Mouse (Mus musculus) cortical plate, adult 2 months (tissue): ENCODE data around the gene Ssr1. TPM values are rescaled to one million over a fixed set of nuclear protein-coding genes. Genes with fewer than 3 reads are reported as not detected.

ENCODE experiments used
- H3K27ac ChIP-seq: fragments of 200-500 bp; 2 replicates; pipeline ENCODE4 v1.5.1; 2012; ENCODE audit warnings: low read length, control low read depth, inconsistent platforms; ENCODE audit not compliant: insufficient read depth
- H3K4me1 ChIP-seq: fragments of 200-500 bp; 2 replicates; pipeline ENCODE4 v1.6.1; 2011; ENCODE audit warnings: low read length; ENCODE audit not compliant: control insufficient read depth, insufficient read depth
- H3K4me3 ChIP-seq: fragments of 200-500 bp; 2 replicates; pipeline ENCODE4 v1.5.1; 2011; ENCODE audit warnings: mild to moderate bottlenecking, low read length, control low read depth; ENCODE audit not compliant: insufficient read depth
- CTCF ChIP-seq: fragments of 200-500 bp; IDR thresholded peaks from 2 replicates; pipeline ENCODE4 v1.5.1; 2011; ENCODE audit warnings: mild to moderate bottlenecking, control low read depth, low read length; ENCODE audit not compliant: insufficient read depth; ENCODE audit errors: extremely low read depth
- POLR2A ChIP-seq: fragments of 200-500 bp; IDR thresholded peaks from 2 replicates; pipeline ENCODE4 v1.6.1; 2011; ENCODE audit warnings: mild to moderate bottlenecking, low read length, control low read depth; ENCODE audit not compliant: insufficient read depth; ENCODE audit errors: extremely low read depth
- polyA plus RNA-seq: library from polyadenylated mRNA; depleted of rRNA; stranded (reverse); fragments of >200 nt; gene quantifications from 2 replicates; pipeline ENCODE4 v1.2.3, GENCODE M21; 2012

The Ssr1 gene
- polyA plus RNA-seq, 1 experiment, result 28.0 TPM

DNA sequence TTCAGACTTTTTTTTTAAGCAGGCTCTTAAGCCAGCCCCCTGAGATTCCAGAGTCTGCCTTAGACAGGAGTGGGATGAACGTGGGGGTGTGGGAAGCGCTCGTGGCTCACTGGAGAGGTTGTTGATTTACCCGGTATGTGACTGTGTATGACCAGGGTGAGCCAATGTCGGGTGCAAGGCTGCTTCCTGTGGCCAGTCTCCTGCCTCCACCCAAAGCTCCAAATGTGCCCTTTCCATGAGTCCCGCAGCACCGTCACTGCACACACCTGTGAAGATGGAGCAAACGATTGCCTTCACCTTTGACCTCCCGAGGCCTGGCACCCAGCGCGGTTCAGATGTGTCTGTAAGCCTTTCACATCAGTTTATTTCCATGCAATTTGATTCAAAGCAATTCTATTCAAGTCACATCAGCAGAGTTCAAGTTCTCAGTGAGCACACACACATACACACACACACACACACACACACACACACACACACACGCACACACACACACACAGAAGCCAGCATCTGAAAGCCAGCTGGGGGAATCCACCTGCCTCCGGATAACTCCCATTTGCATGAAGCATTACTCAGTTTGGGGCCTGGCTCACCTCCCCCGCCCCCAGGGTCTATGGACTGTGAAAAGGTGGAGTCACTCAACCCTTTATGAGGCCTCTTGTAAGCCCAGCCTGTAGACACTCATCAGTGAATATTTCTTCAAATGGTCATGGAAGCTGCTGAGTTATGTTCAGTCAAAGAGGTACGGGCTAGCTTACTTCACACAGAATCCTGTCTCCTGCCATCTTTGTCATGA, 27.6 kb downstream of the Ssr1 start:
- Histone ChIP-seq H3K4me3 (no peak overlapping the region), H3K27ac (no peak overlapping the region), H3K4me1 (peaks cover 2% of the 10 kb centered on the region; the same call in 1 of the 2 replicates)
- TF ChIP-seq POLR2A (no peak), CTCF (no peak)

- H3K27ac ChIP-seq, result no peak overlapping the region
- H3K4me3 ChIP-seq, result no peak overlapping the region
- peaks cover 2% of the 10 kb centered on the region; the same call in 1 of the 2 replicates for H3K4me1 ChIP-seq
- peak; percentile 16; the same call in 1 of the 2 replicates for TF ChIP-seq CTCF
- no peak for TF ChIP-seq POLR2A
Observed at GRCm38 (mm10) chr13:37965126-37965914, 28.7 kb downstream of the Ssr1 start.

DNA sequence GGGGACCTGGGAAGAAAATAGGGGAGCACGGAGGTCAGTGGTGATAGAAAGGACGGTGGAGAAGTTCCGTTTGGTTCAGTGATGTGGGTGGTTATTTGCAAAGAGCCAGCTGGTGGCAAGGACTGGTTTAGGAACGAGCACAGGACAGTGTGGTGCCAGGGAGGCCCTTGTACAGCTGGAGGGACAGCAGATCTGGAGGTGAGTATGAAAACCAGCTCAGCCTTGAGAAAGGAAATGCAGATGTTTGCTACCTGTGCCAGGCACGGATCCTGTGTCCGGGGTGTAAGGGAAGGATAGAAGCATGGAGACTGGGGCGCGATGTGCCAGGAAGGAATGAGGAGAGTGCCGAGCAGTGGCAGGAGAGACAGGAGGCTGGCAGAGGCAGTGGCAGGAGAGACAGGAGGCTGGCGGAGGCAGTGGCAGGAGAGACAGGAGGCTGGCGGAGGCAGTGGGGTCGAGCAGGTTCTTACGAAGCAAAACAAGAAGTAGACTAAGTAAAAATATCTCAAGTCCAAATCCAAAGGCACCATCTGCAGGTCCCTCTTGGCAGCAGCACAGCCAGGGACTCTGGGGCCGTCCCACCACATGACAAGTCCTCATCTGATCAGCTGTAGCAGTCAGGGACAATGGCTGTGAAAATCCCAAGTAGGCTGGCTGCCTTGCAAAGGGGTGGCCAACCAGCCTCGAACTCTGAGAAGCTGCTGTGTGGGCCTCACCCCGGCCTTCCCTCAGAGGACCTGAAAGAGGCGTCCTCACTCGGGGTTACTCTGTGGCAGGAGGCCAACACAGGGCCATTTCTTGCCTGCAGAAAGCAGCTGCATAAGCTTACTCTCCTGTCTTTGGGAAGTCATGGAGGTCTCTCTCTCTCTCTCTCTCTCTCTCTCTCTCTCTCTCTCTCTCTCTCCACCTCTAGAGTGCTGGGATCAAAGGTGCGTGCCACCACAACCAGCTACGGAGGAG, 29.6 kb downstream of the Ssr1 start:
- H3K4me1 ChIP-seq, result peaks cover 2% of the 10 kb centered on the region; the same call in 1 of the 2 replicates
- no peak for TF ChIP-seq POLR2A
- TF ChIP-seq CTCF, result no peak
- no peak overlapping the region for H3K27ac ChIP-seq
- H3K4me3 ChIP-seq, result no peak overlapping the region

GRCm38 (mm10) chr13:37963354-37964007, 30.5 kb downstream of the Ssr1 start:
- H3K4me1 ChIP-seq, result peaks cover 2% of the 10 kb centered on the region; the same call in 1 of the 2 replicates
- no peak overlapping the region for H3K27ac ChIP-seq
- TF ChIP-seq POLR2A (no peak), CTCF (peak; percentile 68)
- H3K4me3 ChIP-seq, result no peak overlapping the region

DNA sequence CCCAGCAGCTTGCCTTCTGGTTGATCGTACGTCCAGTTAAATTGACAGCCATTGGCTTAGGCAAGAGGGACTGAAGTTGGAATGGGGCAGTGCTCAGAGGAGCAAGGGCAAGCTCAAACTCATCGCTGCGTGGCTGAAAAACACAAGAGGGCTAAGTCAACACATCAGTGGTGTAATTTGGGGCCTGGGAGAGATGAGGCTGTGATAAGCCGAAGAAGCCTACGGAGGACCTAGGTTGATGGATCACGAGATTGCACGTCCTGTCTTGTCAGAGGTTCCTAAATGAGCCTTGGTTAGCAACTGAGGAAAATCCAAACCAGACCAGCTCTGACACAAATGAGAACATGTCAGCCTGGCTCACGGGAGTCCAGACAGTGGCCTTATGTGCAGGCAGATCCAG, 31.5 kb downstream of the Ssr1 start:
- no peak overlapping the region for H3K27ac ChIP-seq
- TF ChIP-seq CTCF, result no peak
- no peak for TF ChIP-seq POLR2A
- no peak overlapping the region for H3K4me3 ChIP-seq
- peaks cover 2% of the 10 kb centered on the region; the same call in 1 of the 2 replicates for H3K4me1 ChIP-seq

DNA sequence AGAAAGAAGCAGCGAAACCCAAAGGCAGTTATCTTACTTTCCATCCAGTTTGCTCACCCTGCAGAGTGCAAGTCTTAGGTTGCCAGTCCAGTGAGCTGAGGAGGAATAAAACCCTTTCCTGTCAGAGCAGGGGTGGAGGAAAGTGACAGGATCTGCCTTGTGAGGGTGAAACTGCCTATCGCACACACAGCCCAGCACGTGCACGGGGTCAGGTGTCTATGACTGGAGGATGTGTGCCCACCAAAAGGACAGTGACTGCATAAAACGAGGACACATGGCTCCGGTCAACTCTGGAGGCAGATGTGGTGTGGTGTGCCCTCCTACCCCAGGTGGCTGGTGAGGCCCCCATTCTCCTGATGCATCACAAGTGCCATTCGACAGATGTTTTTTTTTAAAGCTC, 34.1 kb downstream of the Ssr1 start:
- Histone ChIP-seq H3K4me3 (no peak overlapping the region), H3K27ac (no peak overlapping the region), H3K4me1 (peaks cover 2% of the 10 kb centered on the region; the same call in 1 of the 2 replicates)
- TF ChIP-seq POLR2A (no peak), CTCF (no peak)

DNA sequence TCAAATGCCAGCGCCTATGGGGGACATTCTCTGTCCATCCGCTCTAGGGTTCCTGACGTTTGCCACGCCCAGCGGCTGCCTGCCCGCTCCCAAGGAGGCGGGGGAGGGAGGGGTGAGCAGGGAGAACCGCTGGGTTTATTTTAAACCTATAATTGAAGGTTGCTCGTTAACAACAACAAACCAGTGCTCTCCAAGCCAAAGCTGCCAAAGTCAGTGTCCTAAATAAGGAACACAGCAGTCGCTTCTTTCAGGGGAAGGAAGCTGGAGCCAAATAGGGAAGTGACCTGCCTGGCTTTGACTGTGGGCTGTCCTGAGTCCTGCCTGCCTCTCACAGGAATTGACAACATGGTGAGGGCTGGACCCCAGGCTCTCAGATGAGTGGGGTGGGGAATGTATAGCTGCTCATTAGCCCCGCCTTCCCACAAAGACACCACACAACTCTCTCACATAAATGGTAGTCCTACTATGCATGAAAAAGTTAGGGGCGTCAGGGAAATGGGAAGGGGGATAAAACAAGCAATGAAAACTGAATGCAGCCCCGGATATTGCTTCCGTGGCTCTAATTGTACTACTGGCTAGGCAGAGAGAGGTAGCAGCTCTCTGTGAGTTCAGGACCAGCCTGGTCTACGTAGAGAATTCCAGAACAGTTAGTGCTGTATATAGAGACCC, 34.6 kb downstream of the Ssr1 start:
- H3K4me3 ChIP-seq, result no peak overlapping the region
- TF ChIP-seq POLR2A, result no peak
- H3K4me1 ChIP-seq, result peaks cover 2% of the 10 kb centered on the region; the same call in 1 of the 2 replicates
- no peak overlapping the region for H3K27ac ChIP-seq

DNA sequence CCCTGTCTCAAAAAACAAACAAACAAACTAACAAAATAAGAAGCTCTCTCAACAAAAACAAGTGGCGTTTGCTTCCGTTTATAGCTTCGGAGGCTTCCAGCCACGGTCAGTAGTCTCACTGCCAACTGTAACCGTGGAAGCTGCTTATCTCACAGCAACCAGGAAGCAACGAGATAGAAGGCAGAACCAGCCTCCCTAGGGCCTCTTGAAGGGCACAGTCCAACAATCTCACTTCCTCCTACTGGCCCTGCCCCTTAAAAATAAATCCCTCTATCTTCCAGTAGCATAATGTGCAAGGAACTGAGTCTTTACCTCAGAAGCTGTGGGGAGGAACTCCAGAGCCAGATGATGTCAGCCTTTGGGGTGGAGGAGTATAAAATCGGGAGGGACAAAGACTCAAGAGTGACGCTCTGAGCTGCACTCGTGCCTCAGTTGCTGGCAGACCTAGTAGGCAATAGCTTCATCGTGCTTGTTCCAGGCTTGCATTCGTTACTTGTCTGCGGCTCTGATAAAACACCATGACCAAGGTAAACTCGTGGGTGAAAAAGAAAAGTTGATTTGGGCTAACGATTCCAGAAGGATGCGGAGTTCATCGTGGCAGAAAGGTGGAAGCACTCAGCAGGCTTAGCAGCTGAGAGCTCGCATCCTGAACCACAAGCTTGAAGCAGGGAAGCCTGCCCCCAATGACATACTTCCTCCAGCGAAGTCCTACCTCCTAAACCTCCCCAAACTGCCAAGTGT, 35.3 kb downstream of the Ssr1 start:
- no peak for TF ChIP-seq CTCF
- no peak for TF ChIP-seq POLR2A
- H3K4me3 ChIP-seq, result no peak overlapping the region
- no peaks in the 10 kb centered on the region for H3K4me1 ChIP-seq
- no peak overlapping the region for H3K27ac ChIP-seq
